Mouse (Mus musculus) thymus, adult 2 months (tissue): ENCODE data around the gene Mphosph9.

Experiments
- CTCF ChIP-seq: fragments of 200-500 bp; IDR thresholded peaks from 2 replicates; pipeline ENCODE4 v1.5.1; 2012; ENCODE audit warnings: mild to moderate bottlenecking, control low read depth, low read length, moderate library complexity, borderline replicate concordance; ENCODE audit not compliant: control insufficient read depth, poor library complexity, insufficient read depth; ENCODE audit errors: extremely low read depth
- POLR2A ChIP-seq: fragments of 200-500 bp; IDR thresholded peaks from 2 replicates; pipeline ENCODE4 v1.6.1; 2012; ENCODE audit warnings: mild to moderate bottlenecking, low read length, control low read depth, moderate library complexity; ENCODE audit not compliant: control insufficient read depth, poor library complexity, insufficient read depth; ENCODE audit errors: extremely low read depth

DNA sequence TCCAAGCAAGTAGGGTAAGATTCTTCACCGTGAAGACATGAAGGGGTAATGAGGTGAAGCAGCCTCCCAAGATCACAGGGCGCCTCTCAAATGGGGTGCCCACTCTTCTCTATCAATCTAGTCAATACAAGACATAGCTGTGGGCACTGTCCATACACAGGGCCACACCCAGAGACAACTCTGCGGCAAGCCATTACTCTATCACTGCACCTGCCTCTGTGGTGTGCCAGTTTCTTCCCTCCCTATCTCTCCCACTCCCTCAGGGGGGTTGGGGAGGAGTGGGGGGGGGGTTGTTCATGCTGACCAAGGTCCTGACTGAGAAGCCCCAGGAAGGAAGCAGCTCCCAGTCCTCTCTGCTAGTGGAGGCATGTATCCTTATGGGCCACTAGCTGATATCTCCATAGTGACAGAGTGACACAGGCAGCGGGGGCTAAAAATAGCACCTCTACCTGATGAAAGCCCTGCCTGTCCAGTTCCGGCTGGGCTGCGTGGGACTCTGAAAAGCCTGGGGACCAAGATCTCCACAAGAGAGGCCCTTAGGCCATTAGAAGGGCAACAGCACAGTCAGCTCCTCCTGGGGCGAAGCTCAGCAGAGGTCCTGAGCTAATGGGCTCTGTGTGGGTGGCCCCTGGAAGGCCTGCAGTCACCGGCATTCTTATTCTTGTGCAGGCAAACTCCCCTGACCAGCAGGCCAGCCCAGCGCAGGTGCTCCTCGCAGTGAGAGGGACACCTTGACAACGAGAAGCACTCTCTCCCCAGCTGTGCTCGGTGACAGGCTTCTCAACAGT is 93.7 kb downstream of the Mphosph9 start:
- TF ChIP-seq POLR2A, result no peak
- TF ChIP-seq CTCF, result 0 out of 2 replicates have a peak, but pooled peaks have one; percentile 33
